Mouse (Mus musculus) intestine, postnatal 0 days (tissue): ENCODE measurements around the gene Pdzk1. TPM values are rescaled to one million over a fixed set of nuclear protein-coding genes. Genes with fewer than 3 reads are reported as not detected.

Experiments used
- ATAC-seq: fragments of 200-750 bp; cut with Nextera tagmentation; 2 replicates; pipeline ENCODE4 v1.8.0; 2017; ENCODE audit warnings: mild to moderate bottlenecking, moderate TSS enrichment, moderate library complexity
- H3K27ac ChIP-seq: fragments of 300-500 bp; sonication (generic); 2 replicates; pipeline ENCODE4 v1.5.1; 2014; ENCODE audit warnings: mild to moderate bottlenecking, low read depth, low read length, moderate library complexity
- H3K27me3 ChIP-seq: fragments of 300-500 bp; sonication (generic); replicated peaks from 2 replicates; pipeline ENCODE4 v1.6.1; 2014; ENCODE audit warnings: low read length, mixed read lengths; ENCODE audit not compliant: control insufficient read depth, insufficient read depth
- H3K36me3 ChIP-seq: fragments of 300-500 bp; sonication (generic); 2 replicates; pipeline ENCODE4 v1.6.1; 2014; ENCODE audit warnings: mild to moderate bottlenecking, moderate library complexity; ENCODE audit not compliant: control insufficient read depth, insufficient read depth
- H3K4me1 ChIP-seq: fragments of 300-500 bp; sonication (generic); replicated peaks from 2 replicates; pipeline ENCODE4 v1.6.1; 2014; ENCODE audit warnings: antibody characterized with exemption, low read length, mixed read lengths; ENCODE audit not compliant: control insufficient read depth, insufficient read depth
- H3K4me2 ChIP-seq: fragments of 300-500 bp; sonication (generic); replicated peaks from 2 replicates; pipeline ENCODE4 v1.6.1; 2014; ENCODE audit warnings: low read depth, mild to moderate bottlenecking, moderate library complexity
- H3K4me3 ChIP-seq: fragments of 300-500 bp; sonication (generic); 2 replicates; pipeline ENCODE4 v1.5.1; 2014; ENCODE audit warnings: low read depth, low read length
- H3K9ac ChIP-seq: fragments of 300-500 bp; sonication (generic); 2 replicates; pipeline ENCODE4 v1.6.1; 2014; ENCODE audit warnings: mild to moderate bottlenecking, low read depth, low read length
- H3K9me3 ChIP-seq: fragments of 300-500 bp; sonication (generic); 2 replicates; pipeline ENCODE4 v1.6.1; 2016; ENCODE audit warnings: mixed run types; ENCODE audit not compliant: control insufficient read depth
- CTCF ChIP-seq: sonication (generic); IDR thresholded peaks from 2 replicates; pipeline ENCODE4 v1.5.1; 2016; ENCODE audit warnings: low read depth, mild to moderate bottlenecking, control low read depth, antibody characterized with exemption, moderate library complexity
- WGBS: fragments of 180-500 bp; shearing (Covaris S2); extraction: QIAGEN DNeasy Blood & Tissue Kit; methylation state at CpG from one replicate; pipeline ENCODE4 v1.1.7; 2014; 5-methylcytosine and 5-hydroxymethylcytosine counted together
- polyA plus RNA-seq: library from polyadenylated mRNA; unstranded; fragments of >200 nt; fragmentation: Nextera tagmentation; extraction: Ambion mirVana; gene quantifications from 2 replicates; pipeline ENCODE4 v1.2.1, GENCODE M21; 2015

Pdzk1 gene
- 224 and 258 TPM in 2 replicates for polyA plus RNA-seq

- 0 out of 2 replicates have a peak, but pooled peaks cover 4% of the 10 kb centered on the region for H3K4me1 ChIP-seq
- peak within 1 kb of the TSS; percentile 30 for H3K4me3 ChIP-seq
- 68% methylated on average over 1 of the region's 1 CpGs for WGBS
- H3K9me3 ChIP-seq, result no peaks in the 10 kb centered on the region
- H3K4me2 ChIP-seq, result peak within 1 kb of the TSS; percentile 53
- 0 out of 2 replicates have a peak, but pooled peaks have one; percentile 6 for ATAC-seq
- TF ChIP-seq CTCF, result no peak
- no peaks in the 10 kb centered on the region for H3K27me3 ChIP-seq
- H3K9ac ChIP-seq, result peak within 1 kb of the TSS; percentile 23; the same call in 1 of the 2 replicates
- H3K27ac ChIP-seq, result peak within 1 kb of the TSS; percentile 73
- H3K36me3 ChIP-seq, result no peaks in the 10 kb centered on the region
These were observed at the start of gene Pdzk1, which contains the start of gene Cd160 for GRCm38 (mm10) chr3:96828984-96829383. Gene Pdzk1, plus strand, starts transcription at chr3:96829284. Gene Cd160, minus strand, starts transcription at chr3:96829351.

GRCm38 (mm10) chr3:96782236-96782635 is 46.8 kb upstream of the Pdzk1 start:
- H3K4me2 ChIP-seq, result no peak overlapping the region
- no peaks in the 10 kb centered on the region for H3K27me3 ChIP-seq
- H3K4me3 ChIP-seq, result no peak overlapping the region
- H3K27ac ChIP-seq, result no peak overlapping the region
- TF ChIP-seq CTCF, result no peak
- no peaks in the 10 kb centered on the region for H3K9me3 ChIP-seq
- peaks cover 29% of the 10 kb centered on the region for H3K36me3 ChIP-seq
- H3K9ac ChIP-seq, result no peak overlapping the region
- 76% methylated on average over 8 of the region's 8 CpGs for WGBS
- ATAC-seq, result no peak
- no peaks in the 10 kb centered on the region for H3K4me1 ChIP-seq

GRCm38 (mm10) chr3:96787784-96788183 is 41.3 kb upstream of the Pdzk1 start:
- TF ChIP-seq CTCF, result no peak
- no peak for ATAC-seq
- Histone ChIP-seq H3K27ac (no peak overlapping the region), H3K4me2 (no peak overlapping the region), H3K27me3 (no peaks in the 10 kb centered on the region), H3K9ac (no peak overlapping the region), H3K4me1 (no peaks in the 10 kb centered on the region), H3K9me3 (no peaks in the 10 kb centered on the region), H3K4me3 (no peak overlapping the region), H3K36me3 (peaks cover 64% of the 10 kb centered on the region)
- 100% methylated on average over 1 of the region's 1 CpGs for WGBS

GRCm38 (mm10) chr3:96788506-96788905 is 40.6 kb upstream of the Pdzk1 start:
- H3K36me3 ChIP-seq, result peaks cover 64% of the 10 kb centered on the region
- H3K9me3 ChIP-seq, result no peaks in the 10 kb centered on the region
- no peaks in the 10 kb centered on the region for H3K4me1 ChIP-seq
- H3K4me3 ChIP-seq, result no peak overlapping the region
- H3K27me3 ChIP-seq, result no peaks in the 10 kb centered on the region
- 81% methylated on average over 8 of the region's 8 CpGs for WGBS
- no peak overlapping the region for H3K9ac ChIP-seq
- no peak for ATAC-seq
- no peak overlapping the region for H3K27ac ChIP-seq
- no peak overlapping the region for H3K4me2 ChIP-seq
- TF ChIP-seq CTCF, result no peak

GRCm38 (mm10) chr3:96800254-96800653 is 28.8 kb upstream of the Pdzk1 start:
- ATAC-seq, result peak; percentile 73
- Histone ChIP-seq H3K27ac (no peak overlapping the region; the same call in 1 of the 2 replicates), H3K9me3 (no peaks in the 10 kb centered on the region), H3K4me2 (no peak overlapping the region), H3K27me3 (no peaks in the 10 kb centered on the region), H3K4me3 (no peak overlapping the region), H3K36me3 (0 out of 2 replicates have a peak, but pooled peaks cover 3% of the 10 kb centered on the region), H3K9ac (no peak overlapping the region), H3K4me1 (no peaks in the 10 kb centered on the region)
- 55% methylated on average over 11 of the region's 11 CpGs for WGBS
- TF ChIP-seq CTCF, result no peak

- no peaks in the 10 kb centered on the region for H3K27me3 ChIP-seq
- no peak for ATAC-seq
These were observed 26.9 kb upstream of the Pdzk1 start for GRCm38 (mm10) chr3:96802214-96802613.

More at GRCm38 (mm10) chr3:96802214-96802613, 26.9 kb upstream of the Pdzk1 start:
- TF ChIP-seq CTCF, result no peak
- Histone ChIP-seq H3K4me1 (no peaks in the 10 kb centered on the region), H3K9me3 (no peaks in the 10 kb centered on the region), H3K9ac (no peak overlapping the region), H3K4me2 (no peak overlapping the region), H3K36me3 (no peaks in the 10 kb centered on the region; the same call in 1 of the 2 replicates), H3K4me3 (no peak overlapping the region), H3K27ac (no peak overlapping the region)
- WGBS, result 14% methylated on average over 1 of the region's 1 CpGs
